In genomic region chr3:30010889-30011288, GRCm38 (mm10) we compare ENCODE assay signal across 10 mouse cellular contexts.
DNase-seq lines count a peak whose midpoint lies in the region; ATAC-seq and TF ChIP-seq lines count a peak whose summit lies in the region.
"Had no signal": no experiment of that assay in that cellular context is flagged by ENCODE, and none has a peak within 500 bp of the region (broad histone marks: within the 10 kb centered on the region; RNA-seq: fewer than 3 reads in every experiment).

No protein-coding gene starts in this region.

- H3K4me3 ChIP-seq in heart, embryonic 16.5 days (ENCODE audit: low read length) = peak overlapping the region; percentile 91
- peak overlapping the region; percentile 61 for H3K4me3 ChIP-seq in lung, postnatal 0 days (ENCODE audit: low read depth, low read length)
- H3K4me3 ChIP-seq in neural tube, embryonic 14.5 days (ENCODE audit: low read depth, low read length) = no peak overlapping the region

- no peak for TF ChIP-seq EP300 in lung, postnatal 0 days (IDR thresholded peaks at IDR 0.05)

- no peak for DNase-seq in heart, adult 18-20 months
- DNase-seq in lung, postnatal 0 days (ENCODE audit: low spot score) = peak; percentile 55
- no peak for DNase-seq in lung, postnatal 4 days
- DNase-seq in forelimb bud, embryonic 11.5 days (ENCODE audit: low read depth, low spot score) = peak; percentile 49
- DNase-seq in layer of hippocampus, adult 11-12 months (ENCODE audit: low spot score) = no peak
- DNase-seq in left cerebral cortex, adult 11 months (ENCODE audit: low spot score) = no peak
- DNase-seq: cerebellum, adult 9-10 months; lung, postnatal 10 days had no signal

- 50% methylated on average over 6 of the region's 6 CpGs for WGBS in heart, embryonic 16.5 days
- 24% methylated on average over 6 of the region's 6 CpGs for WGBS in lung, postnatal 0 days
- 17% methylated on average over 6 of the region's 6 CpGs for WGBS in neural tube, embryonic 14.5 days

- peak overlapping the region; percentile 92 for H3K9ac ChIP-seq in heart, embryonic 16.5 days (ENCODE audit: low read length)
- no peak overlapping the region for H3K9ac ChIP-seq in lung, postnatal 0 days (replicated peaks; ENCODE audit: low read depth)
- no peak overlapping the region for H3K9ac ChIP-seq in neural tube, embryonic 14.5 days (replicated peaks; ENCODE audit: low read depth, low read length)

- H3K36me3 ChIP-seq in heart, embryonic 16.5 days (ENCODE audit: control insufficient read depth, insufficient read depth) = no peaks in the 10 kb centered on the region
- H3K36me3 ChIP-seq in lung, postnatal 0 days (ENCODE audit: insufficient read depth, low read length) = no peaks in the 10 kb centered on the region
- no peaks in the 10 kb centered on the region for H3K36me3 ChIP-seq in neural tube, embryonic 14.5 days (ENCODE audit: control insufficient read depth, insufficient read depth, low read length)

- peak overlapping the region; percentile 54 for H3K27ac ChIP-seq in heart, embryonic 16.5 days (ENCODE audit: low read length)
- H3K27ac ChIP-seq in lung, postnatal 0 days (ENCODE audit: low read length) = peak overlapping the region; percentile 91
- no peak overlapping the region for H3K27ac ChIP-seq in neural tube, embryonic 14.5 days (ENCODE audit: low read depth, low read length)

- peaks cover 4% of the 10 kb centered on the region; the same call in 1 of the 2 replicates for H3K4me1 ChIP-seq in heart, embryonic 16.5 days (ENCODE audit: control insufficient read depth, insufficient read depth, low read length)
- no peaks in the 10 kb centered on the region for H3K4me1 ChIP-seq in lung, postnatal 0 days (ENCODE audit: insufficient read depth, low read depth, low read length)
- H3K4me1 ChIP-seq in neural tube, embryonic 14.5 days (ENCODE audit: control insufficient read depth, insufficient read depth, low read length) = 0 out of 2 replicates have a peak, but pooled peaks cover 3% of the 10 kb centered on the region

- H3K4me2 ChIP-seq in heart, embryonic 16.5 days (ENCODE audit: low read depth, low read length) = peak overlapping the region; percentile 88
- H3K4me2 ChIP-seq in lung, postnatal 0 days (replicated peaks; ENCODE audit: low read depth, low read length) = peak overlapping the region; percentile 60
- 0 out of 2 replicates have a peak overlapping the region, but pooled peaks have one; percentile 4 for H3K4me2 ChIP-seq in neural tube, embryonic 14.5 days (ENCODE audit: low read depth, low read length)

- H3K9me3 ChIP-seq in heart, embryonic 16.5 days (replicated peaks; ENCODE audit: control insufficient read depth, low read length) = no peaks in the 10 kb centered on the region
- H3K9me3 ChIP-seq in lung, postnatal 0 days (ENCODE audit: low read length) = no peaks in the 10 kb centered on the region
- H3K9me3 ChIP-seq in neural tube, embryonic 14.5 days (ENCODE audit: control insufficient read depth, low read length) = no peaks in the 10 kb centered on the region

- no peaks in the 10 kb centered on the region for H3K27me3 ChIP-seq in heart, embryonic 16.5 days (ENCODE audit: control insufficient read depth, insufficient read depth, low read length)
- no peaks in the 10 kb centered on the region for H3K27me3 ChIP-seq in lung, postnatal 0 days (replicated peaks; ENCODE audit: insufficient read depth, low read length)
- H3K27me3 ChIP-seq in neural tube, embryonic 14.5 days (ENCODE audit: control insufficient read depth, insufficient read depth, low read length) = peaks cover 7% of the 10 kb centered on the region; the same call in 1 of the 2 replicates

- no peak for TF ChIP-seq CTCF in lung, postnatal 0 days (IDR thresholded peaks at IDR 0.05)

- ATAC-seq in heart, embryonic 16.5 days (replicated peaks; ENCODE audit: extremely low read depth, insufficient read depth, low FRiP score) = no peak
- no peak for ATAC-seq in lung, postnatal 0 days
- ATAC-seq in neural tube, embryonic 14.5 days (ENCODE audit: low read depth) = no peak

Comparison
In these comparisons a context has a peak if more than half of its experiments do, and no peak if none do; other contexts are left out.
1. DNase-seq: peak in lung, postnatal 0 days (single experiment) and forelimb bud, embryonic 11.5 days (single experiment); none in heart, adult 18-20 months (0 of 2), lung, postnatal 4 days (0 of 2), layer of hippocampus, adult 11-12 months (single experiment) and left cerebral cortex, adult 11 months (single experiment).
2. H3K4me2 ChIP-seq: peak in every context shown above with its lines; median percentile 88 in heart, embryonic 16.5 days; 60 in lung, postnatal 0 days; 4 in neural tube, embryonic 14.5 days.